Mouse (Mus musculus): ENCODE data around the gene Mecom.

Mecom gene

GRCm38 (mm10) chr3:30150071-30150470 lies 397.7 kb downstream of the Mecom start:
- DNase-seq (ENCODE audit: low read depth, low spot score): no peak

GRCm38 (mm10) chr3:30148378-30149079 lies 399.3 kb downstream of the Mecom start:
- no peak for DNase-seq (ENCODE audit: low read depth, low spot score)

GRCm38 (mm10) chr3:30145051-30145450 lies 402.8 kb downstream of the Mecom start:
- DNase-seq (ENCODE audit: low read depth, low spot score): no peak

GRCm38 (mm10) chr3:30143961-30144411 lies 403.8 kb downstream of the Mecom start:
- no peak for DNase-seq (ENCODE audit: low read depth, low spot score)

- DNase-seq (ENCODE audit: low read depth, low spot score): no peak
Measured at GRCm38 (mm10) chr3:30143440-30143839, 404.4 kb downstream of the Mecom start.

GRCm38 (mm10) chr3:30140349-30140748 lies 407.5 kb downstream of the Mecom start:
- no peak for DNase-seq (ENCODE audit: low read depth, low spot score)

GRCm38 (mm10) chr3:30139678-30140077 lies 408.1 kb downstream of the Mecom start:
- DNase-seq (ENCODE audit: low read depth, low spot score): no peak

GRCm38 (mm10) chr3:30138588-30138987 lies 409.2 kb downstream of the Mecom start:
- no peak for DNase-seq (ENCODE audit: low read depth, low spot score)

GRCm38 (mm10) chr3:30135857-30136256 lies 412.0 kb downstream of the Mecom start:
- no peak for DNase-seq (ENCODE audit: low read depth, low spot score)

- no peak for DNase-seq (ENCODE audit: low read depth, low spot score)
Measured at GRCm38 (mm10) chr3:30135119-30135518, 412.7 kb downstream of the Mecom start.

GRCm38 (mm10) chr3:30132981-30133380 lies 414.8 kb downstream of the Mecom start:
- DNase-seq (ENCODE audit: low read depth, low spot score): no peak

- DNase-seq (ENCODE audit: low read depth, low spot score): no peak
Measured at GRCm38 (mm10) chr3:30132370-30132769, 415.4 kb downstream of the Mecom start.

- DNase-seq (ENCODE audit: low read depth, low spot score): no peak
Measured at GRCm38 (mm10) chr3:30130495-30130894, 417.3 kb downstream of the Mecom start.

- no peak for DNase-seq (ENCODE audit: low read depth, low spot score)
Measured at GRCm38 (mm10) chr3:30122618-30123017, 425.2 kb downstream of the Mecom start.

GRCm38 (mm10) chr3:30120790-30121512 lies 426.9 kb downstream of the Mecom start:
- no peak for DNase-seq (ENCODE audit: low read depth, low spot score)

- no peak for DNase-seq (ENCODE audit: low read depth, low spot score)
Measured at GRCm38 (mm10) chr3:30118594-30119297, 429.1 kb downstream of the Mecom start.

GRCm38 (mm10) chr3:30113249-30113770 lies 434.5 kb downstream of the Mecom start:
- no peak for DNase-seq (ENCODE audit: low read depth, low spot score)

GRCm38 (mm10) chr3:30107945-30108670 lies 439.7 kb downstream of the Mecom start:
- DNase-seq (ENCODE audit: low read depth, low spot score): no peak

GRCm38 (mm10) chr3:30106481-30106880 lies 441.3 kb downstream of the Mecom start:
- no peak for DNase-seq (ENCODE audit: low read depth, low spot score)

- DNase-seq (ENCODE audit: low read depth, low spot score): no peak
Measured at GRCm38 (mm10) chr3:30105859-30106258, 441.9 kb downstream of the Mecom start.

- DNase-seq (ENCODE audit: low read depth, low spot score): no peak
Measured at GRCm38 (mm10) chr3:30105194-30105823, 442.5 kb downstream of the Mecom start.

Data from embryo, embryonic 11.5 days (tissue).